Mouse (Mus musculus) gastrocnemius, postnatal 14 days (tissue): ENCODE data around the gene Cdk11b. TPM values are rescaled to one million over a fixed set of nuclear protein-coding genes. Genes with fewer than 3 reads are reported as not detected.
"Not testable (repeated sequence)": the region's sequence is repeated elsewhere in the genome, so short reads cannot be mapped to it uniquely, and the experiment has no call there.

Source experiments
- DNase-seq: peaks from one replicate; pipeline ENCODE4 v3.0.0; 2021; ENCODE audit warnings: mixed read lengths
- intact Hi-C: fragments of 180-260 bp; cut with DNase I; formaldehyde crosslinking; loops from one replicate; pipeline ENCODE4 v1.15.1; 2025; ENCODE audit warnings: low total_unique reads
- total RNA-seq, 2 experiments: library from RNA; stranded (reverse); gene quantifications; 2 replicates each; pipeline ENCODE4 v1.2.3; 2021

The Cdk11b gene
- total RNA-seq, 2 experiments from 2014 or later, result 25.9 TPM

- intact Hi-C loops, result no loop called here
- DNase-seq, result no peak
Observed at GRCm38 (mm10) chr4:155656214-155656751, 31.6 kb downstream of the Cdk11b start.

- DNase-seq, result no peak
- intact Hi-C loops, result no loop called here
Observed at GRCm38 (mm10) chr4:155658961-155659360, 34.3 kb downstream of the Cdk11b start.

GRCm38 (mm10) chr4:155660641-155661040, 36.0 kb downstream of the Cdk11b start:
- intact Hi-C loops, result no loop called here
- DNase-seq, result no peak

- DNase-seq, result no peak
- intact Hi-C loops, result no loop called here
Observed at GRCm38 (mm10) chr4:155666903-155667302, 42.2 kb downstream of the Cdk11b start.

- intact Hi-C loops, result no loop called here
Observed at GRCm38 (mm10) chr4:155668689-155669597, 44.3 kb downstream of the Cdk11b start, which contains the start of gene Mib2. Gene Mib2, minus strand, starts transcription at chr4:155669198.

GRCm38 (mm10) chr4:155669598-155670075, 45.0 kb downstream of the Cdk11b start:
- intact Hi-C loops, result no loop called here

More at GRCm38 (mm10) chr4:155668689-155669597, 44.3 kb downstream of the Cdk11b start, which contains the start of gene Mib2:
- peak; percentile 96 for DNase-seq

GRCm38 (mm10) chr4:155670236-155670635, 45.6 kb downstream of the Cdk11b start:
- DNase-seq, intact Hi-C loops: not testable (repeated sequence)

More at GRCm38 (mm10) chr4:155669598-155670075, 45.0 kb downstream of the Cdk11b start:
- no peak for DNase-seq

- no peak for DNase-seq
- intact Hi-C loops, result no loop called here
Observed at GRCm38 (mm10) chr4:155672082-155672481, 47.4 kb downstream of the Cdk11b start.

GRCm38 (mm10) chr4:155675991-155676390, 51.3 kb downstream of the Cdk11b start:
- intact Hi-C loops, result no loop called here
- DNase-seq, result no peak

- DNase-seq, intact Hi-C loops: not testable (repeated sequence)
Observed at GRCm38 (mm10) chr4:155683670-155684277, 59.1 kb downstream of the Cdk11b start.

- intact Hi-C loops, DNase-seq: not testable (repeated sequence)
Observed at GRCm38 (mm10) chr4:155687764-155688163, 63.1 kb downstream of the Cdk11b start.

- intact Hi-C loops, result no loop called here
- no peak for DNase-seq
Observed at GRCm38 (mm10) chr4:155690571-155691375, 66.1 kb downstream of the Cdk11b start.

GRCm38 (mm10) chr4:155692421-155692820, 67.8 kb downstream of the Cdk11b start:
- DNase-seq, result no peak
- intact Hi-C loops, result no loop called here

- peak; percentile 74 for DNase-seq
- intact Hi-C loops, result no loop called here
Observed at GRCm38 (mm10) chr4:155694111-155694481, 69.4 kb downstream of the Cdk11b start, which contains the start of gene Fndc10. Gene Fndc10, plus strand, starts transcription at chr4:155694342.

GRCm38 (mm10) chr4:155694482-155695401, 70.1 kb downstream of the Cdk11b start:
- peak; percentile 63 for DNase-seq
- intact Hi-C loops, result no loop called here

- intact Hi-C loops, result no loop called here
- DNase-seq, result no peak
Observed at GRCm38 (mm10) chr4:155695531-155696062, 70.9 kb downstream of the Cdk11b start.

GRCm38 (mm10) chr4:155696261-155697255, 71.9 kb downstream of the Cdk11b start:
- intact Hi-C loops, result no loop called here
- DNase-seq, result no peak
